Mouse (Mus musculus): ENCODE results near the gene Vars.
A peak's percentile ranks its signal among the peaks of the same experiment; 100 is the strongest.
"Not testable (repeated sequence)": the region's sequence is repeated elsewhere in the genome, so short reads cannot be mapped to it uniquely, and the experiment has no call there.

The Vars gene

DNA sequence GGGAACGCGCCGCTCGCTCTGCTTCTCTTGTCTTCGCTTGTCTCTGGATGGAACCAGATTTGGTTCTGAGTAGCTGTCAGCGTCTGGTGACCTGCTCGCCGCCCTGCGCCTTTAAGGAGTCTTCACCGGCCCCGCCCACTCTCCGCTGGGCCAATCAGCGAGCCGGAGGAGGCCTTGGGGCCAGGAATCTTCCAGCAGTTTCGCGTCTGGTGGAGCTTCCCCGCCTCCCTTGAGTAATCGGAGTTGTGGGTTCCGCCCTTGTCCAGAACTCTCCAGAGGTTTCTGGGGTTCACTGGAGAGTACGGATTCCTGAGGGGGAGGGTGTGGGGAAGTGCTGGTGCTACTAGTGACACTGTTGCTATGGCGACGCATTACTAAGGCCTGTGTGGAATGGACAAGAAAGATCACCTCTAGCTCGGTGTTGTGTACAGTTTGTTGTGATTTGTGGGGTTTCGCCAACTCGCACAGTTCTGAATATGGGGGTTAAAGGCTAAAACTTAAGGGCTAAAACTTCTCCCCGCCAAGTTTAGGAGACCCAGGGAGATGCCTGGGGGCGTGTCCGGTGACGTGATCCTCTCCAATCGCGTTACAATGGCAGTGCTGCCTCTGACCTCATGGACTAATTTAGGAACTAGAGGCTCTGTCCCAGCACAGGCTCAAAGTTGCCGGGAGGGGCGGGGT, 28.6 kb upstream of the Vars start, which contains the start of the genes Hspa1a and Hspa1l:
Hspa1a (minus strand) TSS at position 88 of the 681 bp plus-strand sequence.
Hspa1l (plus strand) TSS at position 635 of the 681 bp plus-strand sequence.
- peak; percentile 82 for DNase-seq

- DNase-seq: no peak
Observed at GRCm38 (mm10) chr17:34975581-34976492, 24.9 kb upstream of the Vars start.

DNA sequence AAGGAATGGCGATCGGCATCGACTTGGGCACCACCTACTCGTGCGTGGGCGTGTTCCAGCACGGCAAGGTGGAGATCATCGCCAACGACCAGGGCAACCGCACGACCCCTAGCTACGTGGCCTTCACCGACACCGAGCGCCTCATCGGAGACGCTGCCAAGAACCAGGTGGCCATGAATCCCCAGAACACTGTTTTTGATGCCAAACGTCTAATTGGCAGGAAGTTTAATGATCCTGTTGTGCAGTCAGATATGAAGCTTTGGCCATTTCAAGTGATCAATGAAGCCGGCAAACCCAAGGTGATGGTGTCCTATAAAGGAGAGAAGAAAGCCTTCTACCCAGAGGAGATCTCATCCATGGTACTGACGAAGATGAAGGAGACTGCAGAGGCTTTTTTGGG, 23.8 kb upstream of the Vars start:
- no peak for DNase-seq

GRCm38 (mm10) chr17:34978239-34978638, 22.5 kb upstream of the Vars start:
- no peak for DNase-seq

DNA sequence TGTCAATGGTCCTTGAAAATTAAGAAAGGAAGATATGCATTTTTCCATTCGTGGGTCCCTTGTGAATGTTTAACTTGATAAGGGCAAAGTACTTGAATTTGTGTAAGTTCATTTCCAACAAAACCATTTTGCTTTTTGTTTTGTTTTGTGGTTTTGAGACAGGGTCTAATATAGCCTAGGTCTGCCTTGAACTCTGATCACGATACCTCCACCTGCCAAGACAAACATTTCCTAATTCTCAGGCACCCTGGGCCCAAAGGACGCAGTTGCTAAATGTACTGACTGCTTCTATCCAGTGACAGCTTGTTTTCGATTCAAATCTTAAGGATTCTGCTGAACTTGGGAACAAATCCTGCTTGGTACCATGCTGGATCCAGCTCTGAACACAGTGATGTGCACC, 21.2 kb upstream of the Vars start:
- no peak for DNase-seq

DNA sequence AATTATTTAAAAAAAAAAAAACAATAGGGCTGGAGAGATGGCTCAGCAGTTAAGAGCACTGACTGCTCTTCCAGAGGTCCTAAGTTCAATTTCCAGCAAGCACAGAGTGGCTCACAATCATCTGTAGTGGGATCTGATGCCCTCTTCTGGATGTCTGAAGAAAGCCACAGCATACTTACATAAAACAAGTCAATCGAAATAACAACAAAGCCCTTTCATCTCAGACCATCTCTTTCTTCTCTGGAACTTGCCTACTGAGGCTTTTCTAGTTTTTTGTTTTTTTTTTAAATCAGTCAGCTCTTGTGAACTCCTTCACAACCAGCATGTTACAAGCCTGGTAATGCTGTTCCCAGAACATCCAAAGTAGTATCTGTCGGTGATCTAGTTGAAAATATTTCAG, 20.1 kb upstream of the Vars start:
- DNase-seq: peak; percentile 39

DNA sequence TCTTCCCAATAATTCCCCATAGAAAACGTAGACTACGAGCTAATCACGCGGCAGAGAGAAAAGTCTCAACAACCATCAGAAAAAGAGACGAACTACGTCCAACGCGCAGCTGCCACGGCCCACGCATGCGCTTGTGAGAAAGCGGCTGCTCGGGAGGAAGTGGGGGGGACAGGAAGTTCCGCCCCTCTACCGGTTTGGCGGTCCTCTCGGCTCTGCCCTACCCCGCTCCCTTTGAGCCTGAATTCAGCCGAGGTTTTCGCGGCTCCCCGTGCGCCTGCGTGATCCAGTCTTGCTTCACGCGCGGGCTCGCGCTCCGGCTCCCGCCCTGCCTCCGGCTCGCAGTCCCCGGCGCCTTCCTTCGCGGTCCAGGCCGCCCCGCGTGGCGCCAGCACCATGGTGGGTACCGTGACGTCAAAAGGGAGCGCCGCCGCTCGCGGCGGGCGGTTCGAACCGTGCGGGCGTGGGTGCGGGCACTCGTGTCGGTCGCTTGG, 19.1 kb upstream of the Vars start, which contains the start of gene Lsm2:
Lsm2 (plus strand) TSS at position 173 of the 491 bp plus-strand sequence.
- DNase-seq: peak; percentile 91

- no peak for DNase-seq
Observed at GRCm38 (mm10) chr17:34982328-34982727, 18.5 kb upstream of the Vars start.

- peak; percentile 40 for DNase-seq
Observed at GRCm38 (mm10) chr17:34984218-34984617, 16.6 kb upstream of the Vars start.

DNA sequence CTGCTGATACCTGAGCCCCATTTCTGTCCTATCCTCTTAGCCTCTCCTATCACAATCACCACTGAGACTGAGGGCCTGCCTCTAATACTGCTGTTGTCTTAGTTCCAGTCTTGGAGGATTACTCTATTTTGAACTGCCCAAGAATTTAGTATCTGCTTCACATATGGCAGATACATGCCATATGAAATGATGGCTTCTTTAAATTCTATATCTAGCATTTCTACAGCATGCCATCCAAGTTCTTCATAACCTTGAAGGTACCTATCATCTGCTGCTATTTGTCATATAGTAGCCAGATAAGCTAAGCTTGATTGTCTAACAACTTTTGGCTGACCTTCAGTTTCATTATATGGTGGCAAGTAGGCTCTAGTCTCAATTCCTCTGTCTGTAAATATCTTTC, 6.0 kb upstream of the Vars start:
- no peak for DNase-seq

DNA sequence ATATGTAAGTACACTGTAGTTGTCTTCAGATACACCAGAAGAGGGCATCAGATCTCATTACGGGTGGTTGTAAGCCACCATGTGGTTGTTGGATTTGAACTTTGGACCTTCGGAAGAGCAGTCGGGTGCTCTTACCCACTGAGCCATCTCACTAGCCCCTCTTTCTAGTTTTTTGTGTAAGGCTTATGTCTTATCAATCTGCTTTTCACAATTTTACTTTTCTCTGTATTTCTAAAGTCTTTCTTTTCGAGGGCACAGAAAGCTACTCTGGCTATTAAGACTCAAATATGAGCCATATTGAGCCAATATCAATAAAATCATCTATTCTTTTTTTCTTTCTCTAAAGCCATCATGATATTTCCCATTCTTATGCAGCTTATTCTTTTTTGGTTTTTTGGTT, 5.6 kb upstream of the Vars start:
- not testable (repeated sequence) for DNase-seq

DNA sequence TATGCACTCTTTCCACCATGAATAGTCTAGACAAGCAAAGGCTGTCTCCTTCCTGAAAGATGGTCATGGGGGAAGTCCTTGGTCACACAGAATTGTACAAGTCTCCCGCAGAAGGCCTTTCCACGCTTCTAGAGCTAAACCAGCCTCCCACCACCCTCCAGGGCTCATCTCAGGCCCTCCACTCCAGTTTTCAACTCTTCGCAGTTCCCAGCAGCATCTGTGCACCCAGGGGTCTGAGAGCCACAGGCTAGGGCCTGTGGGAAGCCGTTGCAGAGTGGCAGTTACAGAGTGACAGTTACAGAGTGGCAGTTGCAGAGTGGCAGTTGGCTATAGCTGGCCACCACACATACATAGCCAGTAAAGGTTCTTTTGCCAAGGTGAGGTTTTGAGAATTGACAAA, 4.9 kb upstream of the Vars start:
- not testable (repeated sequence) for DNase-seq

GRCm38 (mm10) chr17:34996411-34997141, 4.2 kb upstream of the Vars start:
- DNase-seq: no peak

DNA sequence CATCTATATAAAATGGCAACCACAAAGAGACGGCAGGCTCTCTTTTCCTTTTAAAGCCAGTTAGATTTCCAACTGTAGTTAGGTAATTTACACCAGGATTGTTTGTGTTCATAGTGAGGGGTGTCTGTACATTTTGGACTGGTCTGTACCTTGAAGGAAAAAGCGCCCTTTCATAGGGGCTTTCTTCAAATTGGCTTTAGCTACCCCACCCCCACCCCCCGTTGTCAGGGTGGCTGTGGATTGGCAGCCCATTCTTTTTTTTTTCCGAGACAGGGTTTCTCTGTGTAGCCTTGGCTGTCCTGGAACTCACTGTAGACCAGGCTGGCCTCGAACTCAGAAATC, 3.7 kb upstream of the Vars start:
- DNase-seq: no peak

- DNase-seq: no peak
Observed at GRCm38 (mm10) chr17:34998526-34999430, 2.0 kb upstream of the Vars start.

GRCm38 (mm10) chr17:34999871-35000716, 693 bp upstream of the Vars start:
- DNase-seq: not testable (repeated sequence)

DNA sequence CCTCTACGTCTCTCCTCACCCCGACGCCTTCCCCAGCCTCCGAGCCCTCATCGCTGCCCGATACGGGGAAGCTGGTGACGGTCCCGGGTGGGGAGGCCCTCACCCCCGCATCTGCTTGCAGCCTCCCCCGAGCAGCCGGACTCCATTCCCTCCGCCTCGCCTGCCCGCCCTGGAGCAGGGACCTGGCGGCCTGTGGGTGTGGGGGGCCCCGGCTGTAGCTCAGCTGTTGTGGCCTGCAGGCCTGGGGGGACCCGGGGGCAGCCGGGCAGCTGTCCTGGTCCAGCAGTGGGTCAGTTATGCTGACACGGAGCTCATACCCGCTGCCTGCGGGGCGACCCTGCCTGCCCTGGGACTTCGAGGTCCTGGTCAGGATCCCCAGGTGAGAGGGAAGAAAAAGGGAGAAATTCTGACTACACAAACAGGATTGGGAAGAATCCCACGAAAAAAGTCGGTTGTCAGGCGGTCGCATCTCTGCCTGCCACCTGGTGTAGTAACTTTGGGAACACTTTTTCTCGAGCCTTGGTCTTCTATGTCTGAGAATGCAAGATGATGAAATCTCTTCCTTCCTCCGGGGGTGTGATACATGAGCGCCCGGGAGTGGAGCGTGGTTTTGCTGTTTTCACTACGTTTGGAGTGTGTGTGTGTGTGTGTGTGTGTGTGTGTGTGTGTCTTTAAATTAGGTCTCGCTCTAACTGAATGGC, 815 bp downstream of the Vars start:
- DNase-seq: peak; percentile 30

GRCm38 (mm10) chr17:35002153-35002865, 1.5 kb downstream of the Vars start:
- DNase-seq: no peak

DNA sequence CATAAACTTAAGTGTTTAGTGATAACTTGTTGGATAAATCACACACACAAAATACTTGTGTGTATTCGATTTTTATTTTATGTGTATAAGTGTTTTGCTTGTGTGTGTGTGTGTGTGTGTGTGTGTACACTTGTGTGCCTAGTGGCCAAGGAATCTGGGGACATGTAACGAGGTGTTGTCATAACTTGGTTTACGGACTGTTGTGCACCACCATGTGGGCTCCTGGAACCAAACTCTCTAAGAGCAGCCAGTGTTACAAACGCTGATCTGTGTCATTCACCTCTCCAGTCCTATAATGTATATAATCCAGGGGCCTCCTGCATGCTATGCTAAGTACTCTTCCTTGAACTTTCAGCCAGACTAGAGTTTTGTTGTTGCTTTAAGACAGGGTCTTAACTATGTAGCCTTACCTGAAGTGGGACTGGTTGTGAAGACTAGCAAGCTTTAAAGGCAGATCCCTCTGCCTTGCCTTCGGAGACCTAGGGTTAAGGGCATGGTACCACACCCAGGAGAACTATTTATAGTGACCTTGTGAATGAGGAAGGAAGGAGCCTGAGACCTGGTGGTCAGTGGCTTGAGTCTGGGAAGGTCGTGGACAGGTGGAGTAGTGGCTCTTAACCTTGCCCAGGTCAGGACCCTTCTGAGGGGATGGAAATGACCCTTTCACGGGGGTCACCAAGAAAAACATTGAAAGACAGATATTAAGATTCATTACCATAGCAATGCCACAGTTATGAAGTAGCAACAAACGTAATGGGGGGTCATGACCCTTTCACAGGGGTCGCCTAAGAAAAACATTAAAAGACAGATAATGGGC, 2.4 kb downstream of the Vars start:
- DNase-seq: no peak
